ENCODE assay signal across 19 mouse cellular contexts in genomic region chr9:44621114-44621513, GRCm38 (mm10). TPM values are rescaled to one million over a fixed set of nuclear protein-coding genes. Genes with fewer than 3 reads are reported as not detected.
DNase-seq lines count a peak whose midpoint lies in the region; ATAC-seq and TF ChIP-seq lines count a peak whose summit lies in the region.
"Had no signal": no experiment of that assay in that cellular context is flagged by ENCODE, and none has a peak within 500 bp of the region (broad histone marks: within the 10 kb centered on the region; RNA-seq: fewer than 3 reads in every experiment).

No protein-coding gene starts in this region.

- H3K36me3 ChIP-seq in heart, postnatal 0 days (replicated peaks; ENCODE audit: control insufficient read depth, insufficient read depth, low read length) = peaks cover 80% of the 10 kb centered on the region
- peaks cover 79% of the 10 kb centered on the region for H3K36me3 ChIP-seq in ES-Bruce4 (ENCODE audit: control insufficient read depth, insufficient read depth, low read length, poor library complexity, severe bottlenecking)

- no peak overlapping the region for H3K4me2 ChIP-seq in heart, postnatal 0 days (ENCODE audit: low read depth, low read length)
- H3K4me2 ChIP-seq: embryonic facial prominence, embryonic 15.5 days; midbrain, embryonic 15.5 days had no signal

- TF ChIP-seq POLR2A in ES-Bruce4 (IDR thresholded peaks at IDR 0.05; ENCODE audit: insufficient read depth, low read length) = no peak

- H3K9ac ChIP-seq in heart, postnatal 0 days (replicated peaks; ENCODE audit: low read depth, low read length) = no peak overlapping the region
- H3K9ac ChIP-seq in ES-Bruce4 (ENCODE audit: low read depth, poor library complexity, severe bottlenecking) = no peak overlapping the region
- H3K9ac ChIP-seq: embryonic facial prominence, embryonic 15.5 days; midbrain, embryonic 15.5 days had no signal

- no peak for TF ChIP-seq EP300 in heart, postnatal 0 days (IDR thresholded peaks at IDR 0.05; ENCODE audit: low read depth)
- TF ChIP-seq EP300 in ES-Bruce4 (IDR thresholded peaks at IDR 0.05; ENCODE audit: insufficient read depth, low read depth, low read length) = no peak

- H3K4me1 ChIP-seq in heart, postnatal 0 days (ENCODE audit: control insufficient read depth, insufficient read depth) = no peaks in the 10 kb centered on the region
- H3K4me1 ChIP-seq in ES-Bruce4 (ENCODE audit: control insufficient read depth, insufficient read depth, low read length) = peaks cover 2% of the 10 kb centered on the region
- H3K4me1 ChIP-seq: embryonic facial prominence, embryonic 15.5 days; midbrain, embryonic 15.5 days had no signal

- DNase-seq in heart, postnatal 0 days (ENCODE audit: low spot score) = peak; percentile 32
- no peak for DNase-seq in heart, adult 9 months (ENCODE audit: low spot score in 2 of 2)
- peak; percentile 17 for DNase-seq in left cerebral cortex, postnatal 4 days
- no peak for DNase-seq in left cerebral cortex, adult 8-10 months (ENCODE audit: low spot score in 2 of 2)
- DNase-seq in lung, postnatal 14 days = peak; percentile 56
- no peak for DNase-seq in frontal cortex, postnatal 10 days (ENCODE audit: low spot score in 2 of 2)
- DNase-seq: adrenal gland, adult 8-10 months; cerebellum, adult 2 months; layer of hippocampus, adult 9-11 months; right cerebral cortex, postnatal 4 days had no signal

- no peak for TF ChIP-seq CTCF in heart, postnatal 0 days (IDR thresholded peaks at IDR 0.05; ENCODE audit: low read depth)
- TF ChIP-seq CTCF in ES-Bruce4 (IDR thresholded peaks at IDR 0.05; ENCODE audit: low read depth, low read length) = no peak

- no peaks in the 10 kb centered on the region for H3K27me3 ChIP-seq in heart, postnatal 0 days (ENCODE audit: control insufficient read depth, insufficient read depth, low read length)
- H3K27me3 ChIP-seq in ES-Bruce4 (ENCODE audit: control insufficient read depth, insufficient read depth, low read length, poor library complexity, severe bottlenecking) = no peaks in the 10 kb centered on the region
- H3K27me3 ChIP-seq: embryonic facial prominence, embryonic 15.5 days; midbrain, embryonic 15.5 days had no signal

- no peak overlapping the region for H3K27ac ChIP-seq in heart, postnatal 0 days (ENCODE audit: low read depth)
- peak overlapping the region; percentile 44; the same call in 1 of the 2 replicates for H3K27ac ChIP-seq in ES-Bruce4 (ENCODE audit: insufficient read depth, low read length)
- H3K27ac ChIP-seq: embryonic facial prominence, embryonic 15.5 days; macrophage; midbrain, embryonic 15.5 days had no signal

- WGBS in heart, postnatal 0 days = 42% methylated on average over 3 of the region's 3 CpGs

- no peaks in the 10 kb centered on the region for H3K9me3 ChIP-seq in heart, postnatal 0 days (replicated peaks; ENCODE audit: control insufficient read depth, low read length)
- no peaks in the 10 kb centered on the region for H3K9me3 ChIP-seq in ES-Bruce4 (replicated peaks; ENCODE audit: control insufficient read depth, insufficient read depth, low read length, poor library complexity, severe bottlenecking)
- H3K9me3 ChIP-seq: embryonic facial prominence, embryonic 15.5 days; midbrain, embryonic 15.5 days had no signal

- no peak overlapping the region for H3K4me3 ChIP-seq in heart, postnatal 0 days (ENCODE audit: low read depth, low read length)
- H3K4me3 ChIP-seq in ES-Bruce4 (ENCODE audit: low read depth, low read length) = no peak overlapping the region
- H3K4me3 ChIP-seq: embryonic facial prominence, embryonic 15.5 days; midbrain, embryonic 15.5 days had no signal

- no peak for ATAC-seq in heart, postnatal 0 days (ENCODE audit: insufficient read depth, low read depth)
- ATAC-seq: hindbrain, embryonic 16.5 days; midbrain, embryonic 15.5 days had no signal

- intact Hi-C loops in left cerebral cortex, postnatal 4 days (cut with DNase I) = no loop called here

RNA-seq across cellular contexts. Expression of gene Ddx6, which starts 16.4 kb away (rescaled TPM):
- total RNA-seq in heart, postnatal 0 days (2014; rRNA removed; ENCODE audit: low replicate concordance) = 30.9 and 33.9 TPM in 2 replicates
- 10.5 and 11.0 TPM in 2 replicates for polyA plus RNA-seq in heart, postnatal 0 days (2015; fragmentation: Nextera tagmentation; extraction: Ambion mirVana)
- 100 to 1,000 TPM; 144 to 146 TPM for total RNA-seq in left cerebral cortex, postnatal 4 days (2021)
- 100 to 1,000 TPM; 137 to 157 (median 145) TPM for total RNA-seq in left cerebral cortex, adult 8-10 months (2022)
- polyA plus RNA-seq in ES-Bruce4 (2011; ENCODE audit: insufficient read depth, insufficient read length, low read depth, missing spikeins) = 165 and 176 TPM in 2 replicates

RNA-seq across cellular contexts. Expression of gene Treh, which starts 51.9 kb away (rescaled TPM):
- not detected in 2 replicates for total RNA-seq in heart, postnatal 0 days (2014; rRNA removed; ENCODE audit: low replicate concordance)
- not detected in 2 replicates for polyA plus RNA-seq in heart, postnatal 0 days (2015; fragmentation: Nextera tagmentation; extraction: Ambion mirVana)
- not detected for total RNA-seq in left cerebral cortex, postnatal 4 days (2021)
- total RNA-seq in left cerebral cortex, adult 8-10 months (2022) = under 1 TPM in 1 of 4 experiments, not detected in 3; 0.28 TPM
- not detected in 2 replicates for polyA plus RNA-seq in ES-Bruce4 (2011; ENCODE audit: insufficient read depth, insufficient read length, low read depth, missing spikeins)
- total RNA-seq: adrenal gland, adult 8-10 months; left cerebral cortex, postnatal 10 days; MEL had no signal
- polyA plus RNA-seq: cerebellum, adult 2 months; embryonic facial prominence, embryonic 15.5 days; hindbrain, embryonic 16.5 days; macrophage; midbrain, embryonic 15.5 days; neural tube, embryonic 14.5 days; urinary bladder, adult 2 months had no signal

RNA-seq across cellular contexts. Expression of gene Cxcr5, which starts 59.4 kb away (rescaled TPM):
- total RNA-seq in heart, postnatal 0 days (2014; rRNA removed; ENCODE audit: low replicate concordance) = not detected in 2 replicates
- not detected in 2 replicates for polyA plus RNA-seq in heart, postnatal 0 days (2015; fragmentation: Nextera tagmentation; extraction: Ambion mirVana)
- not detected for total RNA-seq in left cerebral cortex, postnatal 4 days (2021)
- not detected for total RNA-seq in left cerebral cortex, adult 8-10 months (2022)
- not detected in 2 replicates for polyA plus RNA-seq in ES-Bruce4 (2011; ENCODE audit: insufficient read depth, insufficient read length, low read depth, missing spikeins)
- total RNA-seq: left cerebral cortex, postnatal 10 days; MEL had no signal
- polyA plus RNA-seq: hindbrain, embryonic 16.5 days; macrophage; midbrain, embryonic 15.5 days; neural tube, embryonic 14.5 days had no signal

Comparison
In these comparisons a context has a peak if more than half of its experiments do, and no peak if none do; other contexts are left out.
1. DNase-seq: peak in heart, postnatal 0 days (single experiment), left cerebral cortex, postnatal 4 days (single experiment) and lung, postnatal 14 days (single experiment); none in heart, adult 9 months (0 of 2), left cerebral cortex, adult 8-10 months (0 of 2) and frontal cortex, postnatal 10 days (0 of 2).